Mouse (Mus musculus) limb, embryonic 10.5 days (tissue): ENCODE data around the gene Dppa1. TPM values are rescaled to one million over a fixed set of nuclear protein-coding genes. Genes with fewer than 3 reads are reported as not detected.

Source experiments
- DNase-seq: peaks from one replicate; pipeline ENCODE4 v3.0.0-alpha.2; 2017; ENCODE audit warnings: low spot score
- H3K27ac ChIP-seq: fragments of 300-500 bp; sonication (generic); 2 replicates; pipeline ENCODE4 v1.5.1; 2016; ENCODE audit warnings: mild to moderate bottlenecking
- H3K27me3 ChIP-seq: fragments of 300-500 bp; sonication (generic); 2 replicates; pipeline ENCODE4 v1.6.1; 2016; ENCODE audit warnings: low read depth, mild to moderate bottlenecking; ENCODE audit not compliant: poor library complexity, severe bottlenecking
- H3K36me3 ChIP-seq: fragments of 300-500 bp; sonication (generic); 2 replicates; pipeline ENCODE4 v1.6.1; 2016; ENCODE audit warnings: mild to moderate bottlenecking, moderate library complexity
- H3K4me1 ChIP-seq: fragments of 300-500 bp; sonication (generic); 2 replicates; pipeline ENCODE4 v1.6.1; 2016
- H3K4me3 ChIP-seq: fragments of 300-500 bp; sonication (generic); 2 replicates; pipeline ENCODE4 v1.5.1; 2016; ENCODE audit warnings: mild to moderate bottlenecking, moderate library complexity
- H3K9me3 ChIP-seq: fragments of 300-500 bp; sonication (generic); replicated peaks from 2 replicates; pipeline ENCODE4 v1.6.1; 2016; ENCODE audit warnings: mild to moderate bottlenecking
- WGBS: fragments of 180-500 bp; shearing (Covaris S2); methylation state at CpG from one replicate; pipeline ENCODE4 v1.1.7; 2016; 5-methylcytosine and 5-hydroxymethylcytosine counted together
- polyA plus RNA-seq: library from polyadenylated mRNA; unstranded; fragments of >200 nt; fragmentation: Nextera tagmentation; extraction: Ambion mirVana; gene quantifications from 2 replicates; pipeline ENCODE4 v1.2.1, GENCODE M21; 2016

The Dppa1 gene
- polyA plus RNA-seq, 1 experiment from 2014 or later = not detected

- DNase-seq = no peak
- Histone ChIP-seq H3K4me1 (0 out of 2 replicates have a peak, but pooled peaks cover 4% of the 10 kb centered on the region), H3K4me3 (no peak overlapping the region), H3K27me3 (no peaks in the 10 kb centered on the region), H3K9me3 (no peaks in the 10 kb centered on the region), H3K36me3 (no peaks in the 10 kb centered on the region), H3K27ac (no peak overlapping the region)
- WGBS = 90% methylated on average over 2 of the region's 2 CpGs
Measured at GRCm38 (mm10) chr11:46592416-46592815, 36.6 kb downstream of the Dppa1 start.

- H3K27me3 ChIP-seq = no peaks in the 10 kb centered on the region
- no peaks in the 10 kb centered on the region for H3K36me3 ChIP-seq
- H3K4me1 ChIP-seq = no peaks in the 10 kb centered on the region
- H3K4me3 ChIP-seq = no peak overlapping the region
- WGBS = 91% methylated on average over 5 of the region's 5 CpGs
- no peak overlapping the region for H3K27ac ChIP-seq
- H3K9me3 ChIP-seq = no peaks in the 10 kb centered on the region
- no peak for DNase-seq
Measured at GRCm38 (mm10) chr11:46582741-46583140, 46.3 kb downstream of the Dppa1 start.

- WGBS = 87% methylated on average over 3 of the region's 3 CpGs
- H3K36me3 ChIP-seq = no peaks in the 10 kb centered on the region
- no peak overlapping the region for H3K4me3 ChIP-seq
- DNase-seq = no peak
- H3K9me3 ChIP-seq = no peaks in the 10 kb centered on the region
- no peaks in the 10 kb centered on the region for H3K27me3 ChIP-seq
- no peaks in the 10 kb centered on the region for H3K4me1 ChIP-seq
- no peak overlapping the region for H3K27ac ChIP-seq
Measured at GRCm38 (mm10) chr11:46580428-46580827, 48.6 kb downstream of the Dppa1 start.

GRCm38 (mm10) chr11:46578771-46579281 lies 50.2 kb downstream of the Dppa1 start:
- no peak overlapping the region for H3K4me3 ChIP-seq
- 65% methylated on average over 5 of the region's 5 CpGs for WGBS
- H3K27me3 ChIP-seq = no peaks in the 10 kb centered on the region
- no peak for DNase-seq
- no peaks in the 10 kb centered on the region for H3K4me1 ChIP-seq
- H3K9me3 ChIP-seq = no peaks in the 10 kb centered on the region
- no peaks in the 10 kb centered on the region for H3K36me3 ChIP-seq
- H3K27ac ChIP-seq = no peak overlapping the region

GRCm38 (mm10) chr11:46571327-46571726 lies 57.7 kb downstream of the Dppa1 start, which contains the start of gene BC053393:
BC053393 (plus strand) TSS chr11:46571536.
- H3K9me3 ChIP-seq = no peaks in the 10 kb centered on the region
- 69% methylated on average over 1 of the region's 1 CpGs for WGBS
- no peak within 1 kb of the TSS for H3K27ac ChIP-seq
- no peaks in the 10 kb centered on the region for H3K4me1 ChIP-seq
- no peaks in the 10 kb centered on the region for H3K27me3 ChIP-seq
- H3K36me3 ChIP-seq = no peaks in the 10 kb centered on the region
- no peak within 1 kb of the TSS for H3K4me3 ChIP-seq
- no peak for DNase-seq

GRCm38 (mm10) chr11:46569107-46569506 lies 60.0 kb downstream of the Dppa1 start:
- Histone ChIP-seq H3K4me3 (no peak overlapping the region), H3K27ac (no peak overlapping the region), H3K9me3 (no peaks in the 10 kb centered on the region), H3K4me1 (no peaks in the 10 kb centered on the region), H3K36me3 (no peaks in the 10 kb centered on the region), H3K27me3 (no peaks in the 10 kb centered on the region)
- DNase-seq = no peak
- WGBS = 79% methylated on average over 1 of the region's 1 CpGs

GRCm38 (mm10) chr11:46565967-46566366 lies 63.1 kb downstream of the Dppa1 start:
- Histone ChIP-seq H3K4me1 (no peaks in the 10 kb centered on the region), H3K9me3 (no peaks in the 10 kb centered on the region), H3K4me3 (no peak overlapping the region), H3K27me3 (no peaks in the 10 kb centered on the region), H3K27ac (no peak overlapping the region), H3K36me3 (no peaks in the 10 kb centered on the region)
- DNase-seq = no peak
- WGBS = 94% methylated on average over 2 of the region's 2 CpGs

GRCm38 (mm10) chr11:46564671-46565070 lies 64.4 kb downstream of the Dppa1 start:
- no peak for DNase-seq
- Histone ChIP-seq H3K4me1 (no peaks in the 10 kb centered on the region), H3K9me3 (no peaks in the 10 kb centered on the region), H3K27me3 (no peaks in the 10 kb centered on the region), H3K36me3 (no peaks in the 10 kb centered on the region), H3K4me3 (no peak overlapping the region), H3K27ac (no peak overlapping the region)
- WGBS = 75% methylated on average over 1 of the region's 1 CpGs

GRCm38 (mm10) chr11:46561096-46561495 lies 68.0 kb downstream of the Dppa1 start:
- H3K4me1 ChIP-seq = no peaks in the 10 kb centered on the region
- H3K9me3 ChIP-seq = no peaks in the 10 kb centered on the region
- no peak for DNase-seq
- H3K4me3 ChIP-seq = no peak overlapping the region
- H3K27me3 ChIP-seq = no peaks in the 10 kb centered on the region
- no peaks in the 10 kb centered on the region for H3K36me3 ChIP-seq
- no peak overlapping the region for H3K27ac ChIP-seq
- 83% methylated on average over 4 of the region's 4 CpGs for WGBS

Other genes with a start within 250 kb of the Dppa1 start
- not detected in 2 replicates for gene Itk, start 239.7 kb downstream of the Dppa1 start, polyA plus RNA-seq
- gene Fam71b, start 232.7 kb downstream of the Dppa1 start, polyA plus RNA-seq = not detected in 2 replicates
- 93.7 and 97.6 TPM in 2 replicates for gene Med7, start 192.3 kb downstream of the Dppa1 start, polyA plus RNA-seq
- gene Havcr2, start 174.3 kb downstream of the Dppa1 start, polyA plus RNA-seq = 0.13 TPM in 1 of 2 replicates, not detected in the other
- not detected in 2 replicates for gene Gm12169, start 105.0 kb downstream of the Dppa1 start, polyA plus RNA-seq
- gene BC053393, start 57.7 kb downstream of the Dppa1 start, polyA plus RNA-seq = not detected in 2 replicates
- gene Timd2, start 77.8 kb upstream of the Dppa1 start, polyA plus RNA-seq = 0.20 TPM in 1 of 2 replicates, not detected in the other
- gene Havcr1, start 105.8 kb upstream of the Dppa1 start, polyA plus RNA-seq = not detected in 2 replicates
- gene Timd4, start 181.5 kb upstream of the Dppa1 start, polyA plus RNA-seq = 0.09 and 0.10 TPM in 2 replicates